Mouse (Mus musculus): Measurements from ENCODE around the gene Ccdc69.

DNA sequence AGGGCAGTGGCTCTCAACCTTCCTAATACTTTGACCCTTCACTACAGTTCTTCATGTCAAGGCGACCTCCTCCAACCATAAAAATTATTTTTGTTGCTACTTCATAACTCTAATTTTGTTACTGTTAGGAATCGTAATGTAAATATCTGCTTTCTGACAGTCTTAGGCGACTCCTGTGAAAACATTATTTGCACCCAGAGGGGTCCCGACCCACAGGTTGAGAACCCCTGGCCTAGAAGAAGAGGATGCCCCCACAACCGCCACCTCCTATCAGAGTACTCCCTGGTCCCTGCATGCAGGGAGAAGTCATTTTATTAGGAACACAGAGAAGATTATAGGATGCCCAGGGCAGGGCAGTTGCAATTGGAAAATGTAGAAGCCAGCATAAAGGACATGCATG lies 6.6 kb downstream of the Ccdc69 start:
- TF ChIP-seq CTCF (IDR thresholded peaks at IDR 0.05 in 2 of 3, conservative IDR thresholded peaks at IDR 0.05 in 1 of 3; ENCODE audit: control insufficient read depth in 1 of 3, insufficient read depth in 1 of 3, low read depth in 2 of 3, low read length in 3 of 3, poor library complexity in 1 of 3, severe bottlenecking in 1 of 3), result no peak
- TF ChIP-seq TCF12 (IDR thresholded peaks at IDR 0.05; ENCODE audit: low read depth, low read length), result no peak
- no peak for TF ChIP-seq SIN3A (IDR thresholded peaks at IDR 0.05; ENCODE audit: low read length)
- no peak for TF ChIP-seq MYB (IDR thresholded peaks at IDR 0.05; ENCODE audit: low read depth, low read length)
- no peak for TF ChIP-seq POLR2A (IDR thresholded peaks at IDR 0.05; ENCODE audit: control insufficient read depth in 1 of 2, insufficient read depth in 1 of 2, low read depth in 1 of 2, low read length in 2 of 2, poor library complexity in 1 of 2)
- no peak for TF ChIP-seq CHD1 (IDR thresholded peaks at IDR 0.05; ENCODE audit: low read depth, low read length)
- TF ChIP-seq USF1 (IDR thresholded peaks at IDR 0.05; ENCODE audit: low read depth, low read length), result no peak
- no peak for TF ChIP-seq RAD21 (IDR thresholded peaks at IDR 0.05; ENCODE audit: low read depth, low read length)
- no peak for TF ChIP-seq EP300 (IDR thresholded peaks at IDR 0.05; ENCODE audit: low read depth in 1 of 2, low read length in 2 of 2)
- no peak for TF ChIP-seq MAZ (IDR thresholded peaks at IDR 0.05; ENCODE audit: low read depth, low read length)

Measured in MEL (cell line).